Mouse (Mus musculus) G1E (cell line): ENCODE data around the gene 1700037H04Rik.

ENCODE experiments used
- CTCF ChIP-seq: IDR thresholded peaks from 2 replicates; pipeline ENCODE4 v1.5.1; 2012; ENCODE audit warnings: low read depth, low read length, inconsistent platforms, mixed read lengths
- TAL1 ChIP-seq: conservative IDR thresholded peaks from 2 replicates; pipeline ENCODE4 v1.6.1; 2012; ENCODE audit warnings: low read depth, low read length, inconsistent platforms, mixed read lengths

GRCm38 (mm10) chr2:131142592-131142991 is 17.3 kb downstream of the 1700037H04Rik start:
- TF ChIP-seq TAL1 (no peak), CTCF (peak; percentile 89)
